Mouse (Mus musculus): Measurements from ENCODE around the gene Hnrnpul2. TPM values are rescaled to one million over a fixed set of nuclear protein-coding genes. Genes with fewer than 3 reads are reported as not detected.

The Hnrnpul2 gene
- polyA plus RNA-seq, 1 experiment from 2014 or later: 6.9 TPM

- Histone ChIP-seq H3K4me3 (ENCODE audit: low read depth, low read length) (no peak overlapping the region), H3K4me2 (ENCODE audit: low read depth, severe bottlenecking) (no peak overlapping the region), H3K4me1 (ENCODE audit: control insufficient read depth, insufficient read depth, low read length) (no peaks in the 10 kb centered on the region), H3K36me3 (ENCODE audit: control insufficient read depth, insufficient read depth, low read length) (peaks cover 5% of the 10 kb centered on the region), H3K27me3 (ENCODE audit: control insufficient read depth, insufficient read depth, low read length) (no peaks in the 10 kb centered on the region), H3K27ac (replicated peaks; ENCODE audit: low read depth, low read length) (no peak overlapping the region), H3K9ac (ENCODE audit: low read length) (no peak overlapping the region), H3K9me3 (ENCODE audit: control insufficient read depth, low read length) (no peaks in the 10 kb centered on the region)
- 20% methylated on average over 3 of the region's 3 CpGs for WGBS
- ATAC-seq (ENCODE audit: insufficient number of reproducible peaks, low FRiP score, low TSS enrichment, low read depth) (no peak), DNase-seq (ENCODE audit: low spot score) (no peak)
Observed at GRCm38 (mm10) chr19:8788521-8788920, 31.3 kb upstream of the Hnrnpul2 start.

DNA sequence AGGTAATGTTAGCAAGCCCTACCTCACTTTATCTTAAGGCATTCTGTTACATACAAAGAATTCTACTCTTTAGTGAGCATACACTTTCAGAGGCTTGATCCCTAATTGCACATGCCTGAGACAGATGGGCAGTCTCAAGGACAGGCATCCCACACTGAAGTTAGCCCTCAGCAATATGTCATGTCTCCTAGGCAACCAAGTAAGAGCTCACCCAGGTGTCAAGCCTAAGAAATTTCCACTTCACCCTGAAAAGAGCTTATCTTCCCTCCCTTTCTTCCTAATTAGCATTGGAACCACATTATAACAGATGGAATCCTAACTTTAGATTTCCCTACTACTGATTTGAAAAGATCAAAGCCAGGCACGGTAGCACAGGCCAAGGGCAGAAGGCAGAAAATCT is 30.6 kb upstream of the Hnrnpul2 start:
- Histone ChIP-seq H3K36me3 (ENCODE audit: control insufficient read depth, insufficient read depth, low read length) (peaks cover 12% of the 10 kb centered on the region), H3K4me2 (ENCODE audit: low read depth, severe bottlenecking) (no peak overlapping the region), H3K9me3 (ENCODE audit: control insufficient read depth, low read length) (no peaks in the 10 kb centered on the region), H3K9ac (ENCODE audit: low read length) (no peak overlapping the region), H3K4me3 (ENCODE audit: low read depth, low read length) (no peak overlapping the region), H3K4me1 (ENCODE audit: control insufficient read depth, insufficient read depth, low read length) (no peaks in the 10 kb centered on the region), H3K27ac (replicated peaks; ENCODE audit: low read depth, low read length) (no peak overlapping the region), H3K27me3 (ENCODE audit: control insufficient read depth, insufficient read depth, low read length) (no peaks in the 10 kb centered on the region)
- no peak for DNase-seq (ENCODE audit: low spot score)
- no peak for ATAC-seq (ENCODE audit: insufficient number of reproducible peaks, low FRiP score, low TSS enrichment, low read depth)
- WGBS: 64% methylated on average over 1 of the region's 1 CpGs

DNA sequence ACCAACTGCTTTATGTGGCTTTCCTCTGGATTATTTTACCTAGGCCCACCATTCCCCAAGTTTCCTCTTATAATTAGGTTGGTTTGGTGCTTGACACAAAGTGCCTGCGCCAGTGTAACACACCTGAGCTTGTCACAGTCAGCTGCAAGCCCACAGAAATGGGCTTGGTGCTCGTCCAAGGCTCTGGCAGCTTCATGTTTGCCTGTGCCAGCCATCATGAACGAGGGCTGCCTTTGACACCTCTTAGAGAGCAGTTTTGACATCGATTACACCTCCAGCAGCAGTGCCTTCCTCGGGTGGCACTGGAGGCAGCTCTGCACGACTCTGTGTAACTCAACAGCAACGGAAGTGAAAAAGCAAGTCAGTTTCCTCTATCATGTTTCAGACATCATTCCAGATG is 29.6 kb upstream of the Hnrnpul2 start:
- no peaks in the 10 kb centered on the region for H3K4me1 ChIP-seq (ENCODE audit: control insufficient read depth, insufficient read depth, low read length)
- 86% methylated on average over 7 of the region's 7 CpGs for WGBS
- H3K9ac ChIP-seq (ENCODE audit: low read length): no peak overlapping the region
- H3K27me3 ChIP-seq (ENCODE audit: control insufficient read depth, insufficient read depth, low read length): no peaks in the 10 kb centered on the region
- H3K4me2 ChIP-seq (ENCODE audit: low read depth, severe bottlenecking): no peak overlapping the region
- H3K36me3 ChIP-seq (ENCODE audit: control insufficient read depth, insufficient read depth, low read length): peaks cover 21% of the 10 kb centered on the region
- H3K9me3 ChIP-seq (ENCODE audit: control insufficient read depth, low read length): no peaks in the 10 kb centered on the region
- H3K4me3 ChIP-seq (ENCODE audit: low read depth, low read length): no peak overlapping the region
- H3K27ac ChIP-seq (replicated peaks; ENCODE audit: low read depth, low read length): no peak overlapping the region
- no peak for ATAC-seq (ENCODE audit: insufficient number of reproducible peaks, low FRiP score, low TSS enrichment, low read depth)
- no peak for DNase-seq (ENCODE audit: low spot score)

DNA sequence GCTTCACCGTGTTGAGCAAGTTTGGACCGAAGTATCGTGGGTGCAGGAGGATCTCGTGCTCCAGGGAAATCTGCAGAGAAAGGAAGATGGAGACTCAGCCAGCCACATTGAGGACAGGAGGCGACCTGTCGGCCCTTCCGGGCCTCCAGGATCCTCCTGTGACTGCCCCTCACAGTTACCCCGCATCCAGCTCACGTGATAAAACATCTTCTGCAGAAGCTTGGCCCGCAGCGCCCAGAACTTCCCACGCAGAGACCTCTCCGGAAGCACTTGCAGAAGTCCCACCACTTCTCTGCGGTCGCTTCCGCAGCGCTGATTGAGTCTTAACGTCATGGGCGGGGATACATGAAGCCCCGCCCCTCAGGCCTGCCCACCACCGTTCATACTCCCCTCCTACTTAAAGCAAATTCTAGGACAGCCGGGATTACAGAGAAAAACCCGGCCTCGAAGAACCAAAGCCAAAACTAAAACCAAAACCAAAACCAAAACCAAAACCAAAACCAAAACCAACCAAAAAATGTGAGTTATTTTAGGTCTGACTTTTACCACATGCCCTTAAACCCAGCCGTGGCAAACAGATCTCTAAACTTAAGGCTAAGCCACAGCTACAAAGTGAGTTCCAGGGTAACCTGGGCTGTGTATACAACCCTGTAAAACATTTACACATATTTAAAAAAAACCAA is 21.4 kb upstream of the Hnrnpul2 start, which contains the start of gene Polr2g:
Gene Polr2g (minus strand): TSS at position 314 of the 683 bp plus-strand sequence.
- 2% methylated on average over 25 of the region's 25 CpGs for WGBS
- Histone ChIP-seq H3K9me3 (ENCODE audit: control insufficient read depth, low read length) (no peaks in the 10 kb centered on the region), H3K36me3 (ENCODE audit: control insufficient read depth, insufficient read depth, low read length) (peaks cover 17% of the 10 kb centered on the region), H3K4me3 (ENCODE audit: low read depth, low read length) (peak within 1 kb of the TSS; percentile 84), H3K4me2 (ENCODE audit: low read depth, severe bottlenecking) (peak within 1 kb of the TSS; percentile 83), H3K9ac (ENCODE audit: low read length) (peak within 1 kb of the TSS; percentile 83), H3K27me3 (ENCODE audit: control insufficient read depth, insufficient read depth, low read length) (no peaks in the 10 kb centered on the region), H3K4me1 (ENCODE audit: control insufficient read depth, insufficient read depth, low read length) (peaks cover 9% of the 10 kb centered on the region; the same call in 1 of the 2 replicates), H3K27ac (replicated peaks; ENCODE audit: low read depth, low read length) (peak within 1 kb of the TSS; percentile 22; the same call in 1 of the 2 replicates)
- ATAC-seq (ENCODE audit: insufficient number of reproducible peaks, low FRiP score, low TSS enrichment, low read depth) (peak; percentile 78; the same call in 1 of the 2 replicates), DNase-seq (ENCODE audit: low spot score) (peak; percentile 90)

DNA sequence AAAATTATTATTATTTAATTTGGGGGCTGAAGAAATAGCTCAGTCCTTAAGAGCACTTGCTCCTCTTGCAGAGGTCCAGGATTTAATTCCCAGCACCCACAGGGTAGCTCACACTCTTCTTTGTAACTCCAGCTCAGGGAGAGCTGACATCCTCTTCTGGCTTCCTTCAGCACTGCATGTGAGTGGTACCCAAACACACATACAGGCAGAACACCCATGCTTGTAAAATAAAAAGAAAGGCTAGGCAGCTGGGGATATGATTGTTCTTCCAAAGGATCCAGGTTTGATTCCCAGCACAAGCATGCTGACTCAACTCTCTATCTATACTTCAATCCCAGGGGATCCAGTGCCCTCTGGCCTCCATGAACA is 20.9 kb upstream of the Hnrnpul2 start:
- ATAC-seq (ENCODE audit: insufficient number of reproducible peaks, low FRiP score, low TSS enrichment, low read depth) (no peak), DNase-seq (ENCODE audit: low spot score) (no peak)
- H3K4me2 ChIP-seq (ENCODE audit: low read depth, severe bottlenecking): peak overlapping the region; percentile 83; the same call in 1 of the 2 replicates
- H3K9ac ChIP-seq (ENCODE audit: low read length): no peak overlapping the region
- no peak overlapping the region; the same call in 1 of the 2 replicates for H3K4me3 ChIP-seq (ENCODE audit: low read depth, low read length)
- H3K27ac ChIP-seq (replicated peaks; ENCODE audit: low read depth, low read length): no peak overlapping the region
- no peaks in the 10 kb centered on the region for H3K27me3 ChIP-seq (ENCODE audit: control insufficient read depth, insufficient read depth, low read length)
- H3K4me1 ChIP-seq (ENCODE audit: control insufficient read depth, insufficient read depth, low read length): peaks cover 9% of the 10 kb centered on the region; the same call in 1 of the 2 replicates
- H3K9me3 ChIP-seq (ENCODE audit: control insufficient read depth, low read length): no peaks in the 10 kb centered on the region
- peaks cover 11% of the 10 kb centered on the region for H3K36me3 ChIP-seq (ENCODE audit: control insufficient read depth, insufficient read depth, low read length)

- peak; percentile 94 for DNase-seq (ENCODE audit: low spot score)
- peak within 1 kb of the TSS; percentile 42 for H3K4me3 ChIP-seq (ENCODE audit: low read depth, low read length)
- WGBS: under 1% methylated on average over 30 of the region's 30 CpGs
- H3K4me2 ChIP-seq (ENCODE audit: low read depth, severe bottlenecking): peak within 1 kb of the TSS; percentile 52
- peak within 1 kb of the TSS; percentile 57; the same call in 1 of the 2 replicates for H3K9ac ChIP-seq (ENCODE audit: low read length)
- ATAC-seq (ENCODE audit: insufficient number of reproducible peaks, low FRiP score, low TSS enrichment, low read depth): peak; percentile 95
- H3K36me3 ChIP-seq (ENCODE audit: control insufficient read depth, insufficient read depth, low read length): peaks cover 2% of the 10 kb centered on the region; the same call in 1 of the 2 replicates
- H3K4me1 ChIP-seq (ENCODE audit: control insufficient read depth, insufficient read depth, low read length): peaks cover 9% of the 10 kb centered on the region; the same call in 1 of the 2 replicates
- H3K27me3 ChIP-seq (ENCODE audit: control insufficient read depth, insufficient read depth, low read length): no peaks in the 10 kb centered on the region
- H3K9me3 ChIP-seq (ENCODE audit: control insufficient read depth, low read length): no peaks in the 10 kb centered on the region
- H3K27ac ChIP-seq (replicated peaks; ENCODE audit: low read depth, low read length): 0 out of 2 replicates have a peak within 1 kb of the TSS, but pooled peaks have one; percentile 64
Observed at GRCm38 (mm10) chr19:8802130-8802821, 17.5 kb upstream of the Hnrnpul2 start, which contains the start of gene Zbtb3. Zbtb3 (plus strand) TSS chr19:8802555.

GRCm38 (mm10) chr19:8803204-8803780 is 16.5 kb upstream of the Hnrnpul2 start:
- DNase-seq (ENCODE audit: low spot score) (no peak), ATAC-seq (ENCODE audit: insufficient number of reproducible peaks, low FRiP score, low TSS enrichment, low read depth) (no peak)
- H3K27me3 ChIP-seq (ENCODE audit: control insufficient read depth, insufficient read depth, low read length): no peaks in the 10 kb centered on the region
- H3K27ac ChIP-seq (replicated peaks; ENCODE audit: low read depth, low read length): no peak overlapping the region
- no peaks in the 10 kb centered on the region for H3K9me3 ChIP-seq (ENCODE audit: control insufficient read depth, low read length)
- peak overlapping the region; percentile 49 for H3K4me2 ChIP-seq (ENCODE audit: low read depth, severe bottlenecking)
- 0 out of 2 replicates have a peak, but pooled peaks cover 4% of the 10 kb centered on the region for H3K4me1 ChIP-seq (ENCODE audit: control insufficient read depth, insufficient read depth, low read length)
- H3K9ac ChIP-seq (ENCODE audit: low read length): no peak overlapping the region
- H3K4me3 ChIP-seq (ENCODE audit: low read depth, low read length): 0 out of 2 replicates have a peak overlapping the region, but pooled peaks have one; percentile 42
- 92% methylated on average over 9 of the region's 9 CpGs for WGBS
- peaks cover 6% of the 10 kb centered on the region; the same call in 1 of the 2 replicates for H3K36me3 ChIP-seq (ENCODE audit: control insufficient read depth, insufficient read depth, low read length)

Data from limb, embryonic 11.5 days (tissue).